Mouse (Mus musculus) midbrain, embryonic 10.5 days (tissue): ENCODE measurements around the gene Susd2. TPM values are rescaled to one million over a fixed set of nuclear protein-coding genes. Genes with fewer than 3 reads are reported as not detected.
A peak's percentile ranks its signal among the peaks of the same experiment; 100 is the strongest.

Source experiments
- DNase-seq: peaks from one replicate; pipeline ENCODE4 v3.0.0-alpha.2; 2017; ENCODE audit warnings: low spot score
- H3K27ac ChIP-seq: fragments of 300-500 bp; sonication (generic); replicated peaks from 2 replicates; pipeline ENCODE4 v1.5.1; 2016; ENCODE audit warnings: mild to moderate bottlenecking
- H3K27me3 ChIP-seq: fragments of 300-500 bp; sonication (generic); 2 replicates; pipeline ENCODE4 v1.6.1; 2016; ENCODE audit warnings: low read depth, mild to moderate bottlenecking; ENCODE audit not compliant: poor library complexity, severe bottlenecking
- H3K36me3 ChIP-seq: fragments of 300-500 bp; sonication (generic); 2 replicates; pipeline ENCODE4 v1.6.1; 2016; ENCODE audit warnings: mild to moderate bottlenecking, moderate library complexity
- H3K4me1 ChIP-seq: fragments of 300-500 bp; sonication (generic); 2 replicates; pipeline ENCODE4 v1.6.1; 2016
- H3K4me3 ChIP-seq: fragments of 300-500 bp; sonication (generic); 2 replicates; pipeline ENCODE4 v1.5.1; 2016; ENCODE audit warnings: mild to moderate bottlenecking, moderate library complexity
- H3K9me3 ChIP-seq: fragments of 300-500 bp; sonication (generic); replicated peaks from 2 replicates; pipeline ENCODE4 v1.6.1; 2016; ENCODE audit warnings: mild to moderate bottlenecking
- WGBS: fragments of 180-500 bp; shearing (Covaris S2); methylation state at CpG from one replicate; pipeline ENCODE4 v1.1.7; 2016; 5-methylcytosine and 5-hydroxymethylcytosine counted together
- polyA plus RNA-seq: library from polyadenylated mRNA; unstranded; fragments of >200 nt; fragmentation: Nextera tagmentation; extraction: Ambion mirVana; gene quantifications from 2 replicates; pipeline ENCODE4 v1.2.1, GENCODE M21; 2016

Gene Susd2
- polyA plus RNA-seq, 1 experiment from 2014 or later = 1.6 TPM

DNA sequence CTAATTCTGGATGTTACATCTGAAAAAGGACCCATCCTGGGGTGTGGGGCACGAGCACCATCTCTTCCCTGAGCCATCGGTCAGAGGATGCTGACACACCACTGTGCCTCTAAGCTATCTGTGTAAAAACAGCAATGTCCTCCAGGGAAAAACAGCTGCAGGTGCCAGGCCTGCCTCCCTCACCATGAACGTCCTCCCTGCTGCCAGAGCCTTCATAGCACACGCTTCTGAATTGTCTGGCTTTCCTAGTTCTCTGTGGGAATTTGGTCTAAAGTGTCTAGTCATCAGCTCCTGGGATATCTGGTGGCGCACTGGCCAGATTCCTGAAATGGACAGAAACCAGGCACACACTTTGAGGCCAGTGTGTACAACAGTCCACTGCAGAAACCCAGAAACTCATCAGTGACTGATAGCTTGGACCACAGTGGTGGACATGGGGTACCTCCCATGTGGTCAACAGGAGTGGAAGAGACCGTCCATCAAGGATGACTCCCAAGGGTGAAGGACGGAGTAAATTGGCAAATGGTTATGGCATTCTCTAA, 43.5 kb downstream of the Susd2 start:
- Histone ChIP-seq H3K27me3 (no peaks in the 10 kb centered on the region), H3K4me3 (no peak overlapping the region), H3K4me1 (no peaks in the 10 kb centered on the region), H3K9me3 (peaks cover 17% of the 10 kb centered on the region), H3K27ac (no peak overlapping the region), H3K36me3 (no peaks in the 10 kb centered on the region)
- 88% methylated on average over 7 of the region's 7 CpGs for WGBS
- DNase-seq = no peak

DNA sequence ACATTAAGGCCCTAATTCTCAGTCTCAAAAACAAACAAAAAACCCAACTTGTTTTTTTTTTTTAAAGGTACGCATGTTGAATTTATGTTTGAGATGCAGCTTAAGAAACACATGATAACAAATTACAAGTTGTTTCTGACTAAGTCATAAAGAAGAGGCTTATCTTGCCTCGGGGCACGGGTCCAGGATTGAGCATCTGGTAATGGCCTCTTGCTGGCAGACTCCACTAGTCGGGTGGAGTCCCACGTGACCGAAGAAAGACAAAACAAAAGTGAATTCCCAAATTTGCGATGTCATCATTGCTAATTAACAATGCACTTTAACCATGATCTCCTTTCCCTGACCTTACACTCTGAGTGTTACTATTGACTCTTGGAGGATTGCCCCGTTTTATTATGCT, 47.8 kb downstream of the Susd2 start:
- WGBS = 91% methylated on average over 8 of the region's 8 CpGs
- Histone ChIP-seq H3K9me3 (peaks cover 17% of the 10 kb centered on the region), H3K4me1 (no peaks in the 10 kb centered on the region), H3K27me3 (no peaks in the 10 kb centered on the region), H3K36me3 (no peaks in the 10 kb centered on the region), H3K4me3 (no peak overlapping the region), H3K27ac (no peak overlapping the region)
- no peak for DNase-seq

DNA sequence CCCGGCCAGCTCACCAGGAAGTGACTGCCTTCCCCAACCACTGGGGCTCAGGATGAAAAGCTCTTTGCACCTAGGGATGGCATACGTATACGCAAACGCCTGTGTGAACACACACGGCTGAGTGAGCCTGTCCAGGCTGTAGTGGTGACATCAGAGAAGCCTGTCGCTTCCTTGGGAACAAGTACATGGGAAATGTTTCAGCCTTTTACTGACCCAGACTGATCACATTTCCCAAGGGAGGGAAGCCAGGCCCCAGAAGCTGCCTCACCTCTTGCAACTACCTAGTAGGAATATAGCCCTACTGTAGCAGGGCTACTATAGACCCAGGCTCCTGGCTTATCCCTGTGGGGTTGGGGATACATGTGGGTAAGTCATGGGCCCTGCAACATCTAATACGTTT, 51.2 kb downstream of the Susd2 start:
- H3K27ac ChIP-seq = no peak overlapping the region
- peaks cover 12% of the 10 kb centered on the region for H3K4me1 ChIP-seq
- no peaks in the 10 kb centered on the region for H3K27me3 ChIP-seq
- DNase-seq = no peak
- H3K36me3 ChIP-seq = no peaks in the 10 kb centered on the region
- WGBS = 86% methylated on average over 7 of the region's 7 CpGs
- H3K4me3 ChIP-seq = no peak overlapping the region
- peaks cover 9% of the 10 kb centered on the region for H3K9me3 ChIP-seq

DNA sequence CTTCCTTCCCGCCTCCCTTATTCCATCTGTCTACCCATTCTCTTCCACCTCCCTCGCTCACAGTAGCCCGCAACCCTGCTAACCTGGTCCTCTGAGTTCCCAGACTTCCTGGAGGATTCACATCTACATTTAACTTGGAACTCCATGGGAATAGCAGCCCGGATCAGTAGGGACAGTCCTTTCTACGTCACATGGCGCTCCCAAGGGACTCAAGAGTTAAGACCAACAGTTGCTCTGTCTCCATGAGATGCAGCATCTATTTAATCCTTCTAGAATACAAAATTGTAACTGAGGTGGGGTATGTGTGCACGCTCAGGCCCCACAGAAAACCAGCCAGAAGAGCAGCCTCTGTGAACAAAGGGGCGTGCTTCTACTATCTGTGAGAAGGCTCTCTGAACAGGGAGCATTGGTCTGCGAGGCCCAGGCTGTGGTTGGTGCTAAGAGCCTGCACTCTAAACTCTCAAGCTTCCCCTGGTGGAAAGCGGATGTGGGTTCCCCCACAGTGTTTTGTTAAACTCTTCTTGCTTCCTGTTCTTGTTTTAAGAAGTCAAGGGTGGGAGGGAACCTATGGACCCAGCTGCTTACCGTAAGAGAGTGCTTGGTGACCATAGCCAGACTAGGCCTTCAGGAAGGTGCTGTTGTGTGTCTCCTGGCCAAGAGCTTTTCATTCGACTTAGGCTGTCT, 52.5 kb downstream of the Susd2 start:
- no peak overlapping the region for H3K4me3 ChIP-seq
- 82% methylated on average over 12 of the region's 12 CpGs for WGBS

DNA sequence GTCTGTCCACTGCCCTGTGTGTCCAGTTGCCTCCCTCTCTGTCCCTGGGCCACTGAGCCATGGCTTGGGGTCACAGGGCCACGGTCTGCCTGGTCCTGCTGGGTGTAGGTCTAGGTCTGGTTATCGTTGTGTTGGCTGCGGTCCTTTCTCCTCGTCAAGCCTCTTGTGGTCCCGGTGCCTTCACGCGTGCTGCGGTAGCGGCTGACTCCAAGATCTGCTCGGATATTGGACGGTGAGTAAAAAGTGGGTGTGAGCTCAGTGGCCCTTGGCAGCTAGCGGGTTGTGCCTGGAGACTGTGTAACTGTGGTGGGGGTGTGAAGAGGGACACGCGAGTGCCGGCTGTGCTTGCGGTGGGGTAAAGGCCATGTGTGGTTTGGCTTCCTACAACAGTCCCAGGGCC, 54.2 kb downstream of the Susd2 start:
- Histone ChIP-seq H3K9me3 (no peaks in the 10 kb centered on the region), H3K4me1 (peaks cover 19% of the 10 kb centered on the region), H3K4me3 (no peak overlapping the region), H3K27me3 (peaks cover 12% of the 10 kb centered on the region), H3K27ac (0 out of 2 replicates have a peak overlapping the region, but pooled peaks have one; percentile 1), H3K36me3 (no peaks in the 10 kb centered on the region)
- DNase-seq = no peak
- WGBS = 90% methylated on average over 16 of the region's 16 CpGs

More for the DNA sequence above, 52.5 kb downstream of the Susd2 start:
- Histone ChIP-seq H3K4me1 (peaks cover 14% of the 10 kb centered on the region), H3K27ac (no peak overlapping the region), H3K9me3 (no peaks in the 10 kb centered on the region), H3K36me3 (no peaks in the 10 kb centered on the region), H3K27me3 (no peaks in the 10 kb centered on the region)
- DNase-seq = no peak

DNA sequence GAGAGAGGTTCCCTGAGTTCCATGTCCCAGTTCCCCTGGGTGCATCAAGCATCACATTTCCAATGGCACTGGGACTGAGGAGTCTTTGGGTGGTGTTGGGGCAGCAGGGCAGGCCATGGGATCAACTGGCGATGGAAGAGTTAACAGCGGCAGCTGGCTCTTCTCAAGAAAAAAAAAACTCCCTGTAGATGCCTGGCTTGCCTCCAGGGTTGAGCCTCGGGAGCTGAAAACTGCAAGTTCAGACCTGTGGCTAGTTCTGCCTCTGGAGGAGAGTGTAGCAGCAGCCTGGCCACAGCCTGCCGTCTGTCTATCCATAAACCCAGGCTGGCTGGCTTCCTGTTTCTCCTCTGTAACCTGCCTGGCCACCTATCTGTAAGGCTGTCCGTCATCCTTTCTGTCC, 54.7 kb downstream of the Susd2 start, which contains the start of gene Ggt5:
Ggt5 (plus strand) TSS at position 212 of the 400 bp plus-strand sequence.
- peaks cover 17% of the 10 kb centered on the region for H3K27me3 ChIP-seq
- 43% methylated on average over 5 of the region's 5 CpGs for WGBS
- peak within 1 kb of the TSS; percentile 1; the same call in 1 of the 2 replicates for H3K27ac ChIP-seq
- no peak for DNase-seq
- H3K9me3 ChIP-seq = no peaks in the 10 kb centered on the region
- H3K36me3 ChIP-seq = no peaks in the 10 kb centered on the region
- H3K4me1 ChIP-seq = peaks cover 19% of the 10 kb centered on the region
- H3K4me3 ChIP-seq = no peak within 1 kb of the TSS

DNA sequence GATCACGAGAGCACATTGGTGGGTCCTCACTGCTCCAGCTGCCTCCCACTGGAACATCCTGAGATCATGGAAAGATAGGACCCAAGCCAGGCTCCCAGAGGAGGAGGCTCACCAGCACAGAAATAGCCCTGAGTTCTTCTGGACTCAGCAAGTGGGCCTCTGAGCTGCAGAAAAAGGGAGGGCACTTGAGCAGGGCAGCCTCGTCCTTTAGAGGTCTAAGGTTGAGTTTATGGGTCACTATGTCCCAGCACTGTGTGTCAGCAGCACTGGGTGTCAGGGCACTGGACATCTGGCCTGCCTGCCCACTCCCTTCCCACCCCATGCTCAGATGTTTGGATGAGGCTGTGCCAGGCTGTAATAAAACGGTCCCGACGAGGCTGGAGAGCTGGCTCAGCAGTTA, 55.5 kb downstream of the Susd2 start:
- Histone ChIP-seq H3K27me3 (peaks cover 18% of the 10 kb centered on the region), H3K9me3 (no peaks in the 10 kb centered on the region), H3K4me1 (peaks cover 19% of the 10 kb centered on the region), H3K4me3 (no peak overlapping the region), H3K36me3 (no peaks in the 10 kb centered on the region), H3K27ac (no peak overlapping the region)
- DNase-seq = no peak
- WGBS = 87% methylated on average over 5 of the region's 5 CpGs

DNA sequence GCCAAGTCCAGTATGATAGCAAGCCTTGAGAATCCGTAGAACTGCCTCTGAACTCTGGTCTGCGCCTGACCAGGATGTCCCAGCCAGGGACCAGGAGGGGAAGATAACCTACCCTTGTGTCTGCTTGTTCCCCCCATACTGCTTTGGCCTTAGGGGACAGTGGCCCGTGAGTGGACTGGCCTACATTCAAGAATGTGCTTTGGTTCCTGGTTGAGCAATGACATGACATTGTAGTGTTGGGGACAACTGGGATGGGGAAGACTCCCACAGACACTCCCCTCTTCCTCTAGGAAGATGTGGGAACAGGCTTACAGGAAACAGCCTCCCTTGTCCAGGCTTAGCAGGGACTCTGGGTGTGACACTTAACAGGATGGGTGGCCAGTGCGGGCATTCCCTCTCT, 56.0 kb downstream of the Susd2 start:
- H3K9me3 ChIP-seq = no peaks in the 10 kb centered on the region
- H3K27ac ChIP-seq = no peak overlapping the region
- H3K4me1 ChIP-seq = peaks cover 19% of the 10 kb centered on the region
- peaks cover 18% of the 10 kb centered on the region for H3K27me3 ChIP-seq
- no peaks in the 10 kb centered on the region for H3K36me3 ChIP-seq
- no peak overlapping the region for H3K4me3 ChIP-seq
- DNase-seq = no peak
- 90% methylated on average over 4 of the region's 4 CpGs for WGBS

Other genes with a start within 250 kb of the Susd2 start
- gene Upb1, start 242.9 kb downstream of the Susd2 start, polyA plus RNA-seq = not detected in 2 replicates
- gene Snrpd3, start 126.5 kb downstream of the Susd2 start, polyA plus RNA-seq = 271 and 281 TPM in 2 replicates
- 32.1 and 35.7 TPM in 2 replicates for gene Gucd1, start 126.0 kb downstream of the Susd2 start, polyA plus RNA-seq
- gene Lrrc75b, start 83.7 kb downstream of the Susd2 start, polyA plus RNA-seq = 1.6 and 3.8 TPM in 2 replicates
- gene Ggt1, start 82.4 kb downstream of the Susd2 start, polyA plus RNA-seq = 2.7 and 3.1 TPM in 2 replicates
- 0.56 and 1.2 TPM in 2 replicates for gene Ggt5, start 54.7 kb downstream of the Susd2 start, polyA plus RNA-seq
- gene Cabin1, start 120.3 kb upstream of the Susd2 start, polyA plus RNA-seq = 32.6 and 37.8 TPM in 2 replicates
- 87.9 and 103 TPM in 2 replicates for gene Ddt, start 129.4 kb upstream of the Susd2 start, polyA plus RNA-seq
- not detected in 2 replicates for gene Gm20441, start 136.9 kb upstream of the Susd2 start, polyA plus RNA-seq
- 0.97 and 1.00 TPM in 2 replicates for gene Gstt3, start 137.4 kb upstream of the Susd2 start, polyA plus RNA-seq
- gene Gstt1, start 154.6 kb upstream of the Susd2 start, polyA plus RNA-seq = 3.0 and 4.7 TPM in 2 replicates
- gene Gstt4, start 178.5 kb upstream of the Susd2 start, polyA plus RNA-seq = not detected in 2 replicates
- gene Gstt2, start 193.4 kb upstream of the Susd2 start, polyA plus RNA-seq = 7.6 and 8.3 TPM in 2 replicates
- gene Mif, start 216.2 kb upstream of the Susd2 start, polyA plus RNA-seq = 2,515 and 3,289 TPM in 2 replicates
- gene Derl3, start 249.4 kb upstream of the Susd2 start, polyA plus RNA-seq = 1.4 and 1.8 TPM in 2 replicates